Comparison of ENCODE assay signal across 10 mouse cellular contexts in the genomic region with DNA sequence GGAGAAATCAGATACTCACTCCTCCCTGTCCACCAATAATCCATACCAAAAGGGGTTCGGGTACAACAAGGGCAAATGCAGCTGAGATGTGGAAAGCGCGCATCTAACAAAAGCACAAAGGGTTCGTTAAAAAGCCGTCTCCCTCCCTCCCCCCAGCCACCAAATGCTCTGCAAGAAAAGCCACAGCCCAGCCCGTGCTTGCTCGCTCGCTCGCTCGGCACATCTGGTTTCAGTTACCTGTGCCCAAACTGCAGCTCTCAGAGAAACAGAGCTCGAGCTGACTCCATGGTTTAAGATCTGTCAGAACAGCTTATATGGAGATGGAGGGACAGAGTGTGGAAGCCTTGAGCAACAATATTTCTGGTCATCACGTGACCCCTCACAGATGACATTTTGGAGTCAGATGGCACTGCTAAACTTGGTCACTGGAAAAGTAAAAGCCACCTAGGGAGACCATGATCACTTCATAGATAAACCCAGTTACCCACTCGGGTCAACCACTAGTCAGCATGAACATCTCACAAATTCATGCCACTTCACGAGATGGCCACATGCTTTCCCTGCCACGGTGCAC. TPM values are rescaled to one million over a fixed set of nuclear protein-coding genes. Genes with fewer than 3 reads are reported as not detected.
DNase-seq lines count a peak whose midpoint lies in the region; ATAC-seq lines count a peak whose summit lies in the region.
"Had no signal": no experiment of that assay in that cellular context is flagged by ENCODE, and none has a peak within 500 bp of the region (broad histone marks: within the 10 kb centered on the region; RNA-seq: fewer than 3 reads in every experiment).

No protein-coding gene starts in this region.

- no peak for DNase-seq in kidney, postnatal 4 days
- peak; percentile 80 for DNase-seq in embryo, embryonic 10.5 days (ENCODE audit: low spot score)
- peak; percentile 75 to 76 for DNase-seq in thymus, postnatal 10 days (ENCODE audit: low spot score in 2 of 2)
- no peak for DNase-seq in cerebellum, adult 9-10 months
- DNase-seq in retina, embryonic 14.5 days (ENCODE audit: low spot score), result no peak
- no peak for DNase-seq in left cerebral cortex, adult 18-20 months (ENCODE audit: low spot score in 2 of 2)
- DNase-seq: kidney, adult 2 months; spleen, adult 18-20 months had no signal

- 0 out of 2 replicates have a peak overlapping the region, but pooled peaks have one; percentile 28 for H3K9ac ChIP-seq in kidney, embryonic 14.5 days (ENCODE audit: low read depth, low read length)
- no peak overlapping the region for H3K9ac ChIP-seq in limb, embryonic 12.5 days (replicated peaks)

- 0 out of 2 replicates have a peak, but pooled peaks cover 5% of the 10 kb centered on the region for H3K4me1 ChIP-seq in kidney, embryonic 14.5 days (ENCODE audit: control insufficient read depth, insufficient read depth, low read length)
- peaks cover 58% of the 10 kb centered on the region for H3K4me1 ChIP-seq in limb, embryonic 12.5 days (replicated peaks)

- H3K27me3 ChIP-seq in kidney, embryonic 14.5 days (ENCODE audit: control insufficient read depth, insufficient read depth, low read length), result no peaks in the 10 kb centered on the region
- H3K27me3 ChIP-seq in limb, embryonic 12.5 days, result no peaks in the 10 kb centered on the region

- H3K36me3 ChIP-seq in kidney, embryonic 14.5 days (ENCODE audit: control insufficient read depth, insufficient read depth, low read length), result no peaks in the 10 kb centered on the region
- H3K36me3 ChIP-seq in limb, embryonic 12.5 days, result no peaks in the 10 kb centered on the region

- H3K27ac ChIP-seq in kidney, embryonic 14.5 days (ENCODE audit: low read depth, low read length), result no peak overlapping the region
- peak overlapping the region; percentile 92 for H3K27ac ChIP-seq in limb, embryonic 12.5 days

- WGBS in kidney, embryonic 14.5 days, result 31% methylated on average over 15 of the region's 15 CpGs
- 7% methylated on average over 15 of the region's 15 CpGs for WGBS in limb, embryonic 12.5 days

- peak overlapping the region; percentile 15; the same call in 1 of the 2 replicates for H3K4me2 ChIP-seq in kidney, embryonic 14.5 days (replicated peaks; ENCODE audit: low read depth, low read length)
- peak overlapping the region; percentile 47 for H3K4me2 ChIP-seq in limb, embryonic 12.5 days

- H3K4me3 ChIP-seq in kidney, embryonic 14.5 days (ENCODE audit: low read length), result no peak overlapping the region
- H3K4me3 ChIP-seq in limb, embryonic 12.5 days (replicated peaks), result peak overlapping the region; percentile 22

- no peak for ATAC-seq in kidney, embryonic 14.5 days (ENCODE audit: low FRiP score, low TSS enrichment)
- peak; percentile 83 for ATAC-seq in limb, embryonic 12.5 days (ENCODE audit: insufficient number of reproducible peaks, insufficient read depth, low FRiP score, low TSS enrichment, low read depth)

- no peaks in the 10 kb centered on the region for H3K9me3 ChIP-seq in kidney, embryonic 14.5 days (ENCODE audit: control insufficient read depth, low read length)
- H3K9me3 ChIP-seq in limb, embryonic 12.5 days, result no peaks in the 10 kb centered on the region

RNA-seq across cellular contexts. Expression of a gene that starts 19.0 kb away (rescaled TPM):
- 5.3 and 9.0 TPM in 2 replicates for polyA plus RNA-seq in kidney, embryonic 14.5 days (2014; fragmentation: Nextera tagmentation; extraction: Ambion mirVana)
- 21.6 and 22.2 TPM in 2 replicates for polyA plus RNA-seq in limb, embryonic 12.5 days (2016; fragmentation: Nextera tagmentation; extraction: Ambion mirVana)
- 10 to 100 TPM; 21.9 to 23.0 TPM for total RNA-seq in left cerebral cortex, adult 18-20 months (2021)

Comparison
In these comparisons a context has a peak if more than half of its experiments do, and no peak if none do; other contexts are left out.
1. DNase-seq: peak in embryo, embryonic 10.5 days (single experiment) and thymus, postnatal 10 days (2 of 2); none in kidney, postnatal 4 days (0 of 2), cerebellum, adult 9-10 months (single experiment), retina, embryonic 14.5 days (single experiment) and left cerebral cortex, adult 18-20 months (0 of 2).